Mouse (Mus musculus) hindbrain, embryonic 12.5 days (tissue): ENCODE results near the gene Gpr176. TPM values are rescaled to one million over a fixed set of nuclear protein-coding genes. Genes with fewer than 3 reads are reported as not detected.
"Not testable (repeated sequence)": the region's sequence is repeated elsewhere in the genome, so short reads cannot be mapped to it uniquely, and the experiment has no call there.

Experiments
- ATAC-seq: fragments of 200-750 bp; cut with Nextera tagmentation; 2 replicates; pipeline ENCODE4 v1.8.0; 2017; ENCODE audit warnings: moderate TSS enrichment; ENCODE audit not compliant: low FRiP score
- H3K27ac ChIP-seq: fragments of 300-500 bp; sonication (generic); 2 replicates; pipeline ENCODE4 v1.5.1; 2016; ENCODE audit warnings: mild to moderate bottlenecking
- H3K27me3 ChIP-seq: fragments of 300-500 bp; sonication (generic); 2 replicates; pipeline ENCODE4 v1.6.1; 2016; ENCODE audit warnings: mild to moderate bottlenecking
- H3K36me3 ChIP-seq: fragments of 300-500 bp; sonication (generic); 2 replicates; pipeline ENCODE4 v1.6.1; 2016; ENCODE audit warnings: mild to moderate bottlenecking
- H3K4me1 ChIP-seq: fragments of 300-500 bp; sonication (generic); 2 replicates; pipeline ENCODE4 v1.6.1; 2016
- H3K4me2 ChIP-seq: fragments of 300-500 bp; sonication (generic); replicated peaks from 2 replicates; pipeline ENCODE4 v1.6.1; 2016; ENCODE audit warnings: mild to moderate bottlenecking
- H3K4me3 ChIP-seq: fragments of 300-500 bp; sonication (generic); 2 replicates; pipeline ENCODE4 v1.5.1; 2016; ENCODE audit warnings: mild to moderate bottlenecking
- H3K9ac ChIP-seq: fragments of 300-500 bp; sonication (generic); 2 replicates; pipeline ENCODE4 v1.6.1; 2016; ENCODE audit warnings: mild to moderate bottlenecking, moderate library complexity
- H3K9me3 ChIP-seq: fragments of 300-500 bp; sonication (generic); replicated peaks from 2 replicates; pipeline ENCODE4 v1.6.1; 2016; ENCODE audit warnings: mild to moderate bottlenecking
- WGBS: fragments of 180-500 bp; shearing (Covaris S2); methylation state at CpG from one replicate; pipeline ENCODE4 v1.1.7; 2016; 5-methylcytosine and 5-hydroxymethylcytosine counted together
- polyA plus RNA-seq: library from polyadenylated mRNA; unstranded; fragments of >200 nt; fragmentation: Nextera tagmentation; extraction: Ambion mirVana; gene quantifications from 2 replicates; pipeline ENCODE4 v1.2.1, GENCODE M21; 2016

Gene Gpr176
- polyA plus RNA-seq, 1 experiment from 2014 or later, result 1.2 TPM

- H3K27ac ChIP-seq, result no peak overlapping the region
- no peaks in the 10 kb centered on the region for H3K9me3 ChIP-seq
- no peak overlapping the region for H3K9ac ChIP-seq
- H3K4me3 ChIP-seq, result no peak overlapping the region
- no peak for ATAC-seq
- no peaks in the 10 kb centered on the region for H3K36me3 ChIP-seq
- H3K4me2 ChIP-seq, result no peak overlapping the region
- no peaks in the 10 kb centered on the region for H3K4me1 ChIP-seq
- 66% methylated on average over 8 of the region's 8 CpGs for WGBS
- no peaks in the 10 kb centered on the region; the same call in 1 of the 2 replicates for H3K27me3 ChIP-seq
Observed at GRCm38 (mm10) chr2:118307561-118307960, 65.7 kb downstream of the Gpr176 start.

GRCm38 (mm10) chr2:118306966-118307365 is 66.3 kb downstream of the Gpr176 start:
- WGBS, result 79% methylated on average over 2 of the region's 2 CpGs
- Histone ChIP-seq H3K9me3 (no peaks in the 10 kb centered on the region), H3K4me3 (no peak overlapping the region), H3K27ac (no peak overlapping the region), H3K27me3 (no peaks in the 10 kb centered on the region; the same call in 1 of the 2 replicates), H3K36me3 (no peaks in the 10 kb centered on the region), H3K4me1 (no peaks in the 10 kb centered on the region), H3K4me2 (no peak overlapping the region), H3K9ac (no peak overlapping the region)
- no peak for ATAC-seq

- H3K27me3 ChIP-seq, result no peaks in the 10 kb centered on the region; the same call in 1 of the 2 replicates
- H3K9ac ChIP-seq, result no peak overlapping the region
- no peaks in the 10 kb centered on the region for H3K36me3 ChIP-seq
- no peak overlapping the region for H3K4me3 ChIP-seq
- H3K9me3 ChIP-seq, result no peaks in the 10 kb centered on the region
- H3K4me2 ChIP-seq, result no peak overlapping the region
- H3K27ac ChIP-seq, result no peak overlapping the region
- WGBS, result 42% methylated on average over 3 of the region's 3 CpGs
- no peak for ATAC-seq
- H3K4me1 ChIP-seq, result no peaks in the 10 kb centered on the region
Observed at GRCm38 (mm10) chr2:118306522-118306895, 66.7 kb downstream of the Gpr176 start.

GRCm38 (mm10) chr2:118305827-118306521 is 67.2 kb downstream of the Gpr176 start:
- Histone ChIP-seq H3K27ac (no peak overlapping the region), H3K4me1 (no peaks in the 10 kb centered on the region), H3K9ac (no peak overlapping the region), H3K36me3 (no peaks in the 10 kb centered on the region), H3K4me3 (no peak overlapping the region), H3K9me3 (no peaks in the 10 kb centered on the region), H3K27me3 (no peaks in the 10 kb centered on the region; the same call in 1 of the 2 replicates), H3K4me2 (no peak overlapping the region)
- WGBS, result 79% methylated on average over 7 of the region's 7 CpGs
- no peak for ATAC-seq

DNA sequence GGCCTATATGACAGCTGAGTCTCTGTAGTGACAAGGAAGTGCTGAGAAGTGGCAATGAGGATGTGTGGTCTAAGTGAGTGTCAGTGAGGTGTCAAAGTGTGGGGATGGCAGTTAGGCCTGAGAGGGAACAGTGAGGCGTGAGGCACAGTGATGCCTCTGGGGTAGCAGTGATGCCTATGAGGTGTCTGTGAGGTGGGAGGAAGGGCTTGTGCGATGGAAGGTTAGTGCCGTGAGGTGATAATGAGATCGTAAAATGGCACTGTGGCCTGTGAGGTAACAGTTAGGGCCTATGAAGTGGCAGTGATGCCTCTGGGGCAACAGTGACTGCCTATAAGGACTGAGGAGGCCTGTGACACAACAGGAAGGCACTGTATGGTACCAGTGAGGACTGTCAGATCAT is 69.8 kb downstream of the Gpr176 start:
- Histone ChIP-seq H3K4me2 (no peak overlapping the region), H3K4me3 (no peak overlapping the region), H3K36me3 (no peaks in the 10 kb centered on the region), H3K27ac (no peak overlapping the region), H3K9me3 (no peaks in the 10 kb centered on the region), H3K27me3 (no peaks in the 10 kb centered on the region; the same call in 1 of the 2 replicates), H3K4me1 (no peaks in the 10 kb centered on the region), H3K9ac (no peak overlapping the region)
- 83% methylated on average over 4 of the region's 4 CpGs for WGBS
- ATAC-seq, result no peak

DNA sequence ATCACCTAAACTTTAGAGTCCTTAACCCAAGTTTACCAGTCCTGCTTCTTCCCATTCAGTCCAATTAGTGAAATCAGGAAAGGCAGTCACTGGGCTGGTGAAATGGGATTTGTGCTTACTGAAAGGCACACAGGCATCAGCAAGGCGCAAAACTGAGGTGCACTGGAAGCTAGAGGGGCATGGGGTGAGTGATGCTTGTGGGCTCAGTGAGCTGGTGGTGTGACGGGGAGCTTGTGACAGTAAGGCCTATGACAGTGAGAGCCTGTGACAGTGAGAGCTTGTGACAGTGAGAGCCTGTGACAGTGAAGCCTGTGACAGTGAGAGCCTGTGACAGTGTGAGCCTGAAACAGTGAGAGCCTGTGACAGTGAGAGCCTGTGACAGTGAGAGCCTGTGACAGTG is 71.6 kb downstream of the Gpr176 start:
- ATAC-seq, result no peak
- H3K27ac ChIP-seq, result no peak overlapping the region
- no peak overlapping the region for H3K4me2 ChIP-seq
- no peak overlapping the region for H3K4me3 ChIP-seq
- H3K9me3 ChIP-seq, result no peaks in the 10 kb centered on the region
- H3K36me3 ChIP-seq, result no peaks in the 10 kb centered on the region
- H3K27me3 ChIP-seq, result no peaks in the 10 kb centered on the region; the same call in 1 of the 2 replicates
- H3K9ac ChIP-seq, result no peak overlapping the region
- H3K4me1 ChIP-seq, result no peaks in the 10 kb centered on the region
- WGBS, result 75% methylated on average over 2 of the region's 2 CpGs

DNA sequence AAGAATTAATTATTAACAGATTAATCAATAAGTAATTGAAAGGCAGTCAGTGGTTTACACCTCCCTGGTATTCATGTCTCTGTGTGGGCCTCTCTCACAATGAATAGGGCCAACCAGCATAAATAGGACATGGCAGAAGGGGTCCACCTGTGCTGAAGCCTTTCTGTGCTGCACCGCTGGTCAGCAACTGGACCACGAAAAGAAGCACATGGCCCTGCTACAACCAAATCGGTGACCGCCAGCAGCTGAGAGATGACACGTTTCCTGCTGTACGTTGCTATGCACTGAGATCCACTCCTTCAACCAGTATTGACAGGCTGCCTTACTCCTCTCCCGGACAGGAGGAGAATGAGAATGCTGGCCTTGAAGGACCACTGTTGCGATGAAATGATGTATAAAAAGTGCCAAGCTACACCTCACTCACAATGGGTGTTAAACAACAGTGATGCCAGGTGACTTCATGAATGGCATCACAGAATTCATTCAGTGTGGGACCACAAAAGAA is 72.1 kb downstream of the Gpr176 start:
- Histone ChIP-seq H3K4me2 (no peak overlapping the region), H3K27ac (no peak overlapping the region), H3K9ac (no peak overlapping the region), H3K4me3 (no peak overlapping the region), H3K4me1 (no peaks in the 10 kb centered on the region), H3K36me3 (no peaks in the 10 kb centered on the region), H3K27me3 (no peaks in the 10 kb centered on the region; the same call in 1 of the 2 replicates), H3K9me3 (no peaks in the 10 kb centered on the region)
- ATAC-seq, result no peak
- 64% methylated on average over 8 of the region's 8 CpGs for WGBS

DNA sequence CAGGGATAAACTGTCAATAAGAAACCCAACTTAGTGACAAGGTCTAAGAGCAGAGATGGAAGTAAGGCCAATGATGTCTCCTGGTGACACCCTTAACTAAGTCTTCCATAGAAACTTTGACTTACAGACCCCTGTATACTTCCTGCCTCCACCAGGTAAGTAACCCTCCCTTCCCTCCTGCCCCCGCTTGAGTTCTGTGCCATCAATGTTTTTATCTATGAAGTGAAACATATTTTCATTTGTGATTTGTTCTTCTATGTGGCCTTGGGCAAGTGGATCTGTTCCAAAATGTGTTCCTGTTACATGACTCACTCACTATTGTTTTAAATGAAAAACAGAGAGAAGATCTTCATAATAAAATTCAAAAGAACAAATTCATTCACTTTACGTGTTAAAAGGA is 73.2 kb downstream of the Gpr176 start:
- Histone ChIP-seq H3K27me3 (no peaks in the 10 kb centered on the region), H3K9ac (no peak overlapping the region), H3K4me1 (no peaks in the 10 kb centered on the region), H3K4me2 (no peak overlapping the region), H3K4me3 (no peak overlapping the region), H3K36me3 (no peaks in the 10 kb centered on the region), H3K9me3 (no peaks in the 10 kb centered on the region), H3K27ac (no peak overlapping the region)
- ATAC-seq, result no peak
- WGBS, result 96% methylated on average over 2 of the region's 2 CpGs

DNA sequence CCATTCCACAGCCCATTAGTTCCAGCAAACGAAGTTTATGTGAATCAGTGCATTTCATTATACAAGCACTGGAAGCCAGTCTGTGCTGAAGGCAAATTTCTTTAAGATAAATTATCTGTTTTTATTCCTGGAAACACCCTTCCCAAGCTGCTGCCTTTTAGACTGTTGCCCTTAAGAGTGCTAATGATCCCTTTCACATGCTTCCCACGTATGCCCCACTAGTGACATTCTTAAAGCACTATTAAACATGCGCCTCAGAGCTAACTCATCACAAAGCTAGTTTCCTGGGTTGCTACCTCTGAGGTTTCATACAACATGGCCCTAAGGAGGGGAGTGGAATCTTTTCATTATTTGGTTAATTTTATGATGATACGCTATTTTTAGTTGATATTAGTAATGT is 74.6 kb downstream of the Gpr176 start:
- no peak for ATAC-seq
- H3K4me2 ChIP-seq, result no peak overlapping the region
- H3K9ac ChIP-seq, result no peak overlapping the region
- no peaks in the 10 kb centered on the region for H3K27me3 ChIP-seq
- no peak overlapping the region for H3K27ac ChIP-seq
- H3K4me3 ChIP-seq, result no peak overlapping the region
- no peaks in the 10 kb centered on the region for H3K4me1 ChIP-seq
- H3K36me3 ChIP-seq, result no peaks in the 10 kb centered on the region
- no peaks in the 10 kb centered on the region for H3K9me3 ChIP-seq
- WGBS, result 64% methylated on average over 4 of the region's 4 CpGs

DNA sequence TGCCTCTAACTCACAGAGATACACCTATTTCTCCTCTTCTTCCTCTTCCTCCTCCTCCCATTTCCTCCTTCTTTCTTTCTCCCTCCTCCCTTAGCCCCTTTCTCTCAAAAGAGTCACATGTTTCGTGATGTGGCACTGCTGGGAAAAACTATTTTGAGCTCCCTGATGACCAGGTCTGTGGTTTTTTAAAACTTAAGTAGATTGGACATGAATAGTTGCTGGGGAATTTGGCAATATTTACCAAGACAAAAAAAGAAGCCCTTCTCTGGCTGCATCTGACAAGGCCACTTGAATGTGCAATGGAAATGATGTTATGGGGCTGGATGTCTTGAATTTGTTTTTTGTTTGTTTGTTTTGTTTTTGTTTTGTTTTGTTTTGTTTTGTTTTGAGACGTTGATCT is 75.3 kb downstream of the Gpr176 start:
- WGBS, result 86% methylated on average over 2 of the region's 2 CpGs
- Histone ChIP-seq H3K36me3 (no peaks in the 10 kb centered on the region), H3K27me3 (no peaks in the 10 kb centered on the region), H3K9ac (no peak overlapping the region), H3K4me3 (no peak overlapping the region), H3K4me2 (no peak overlapping the region), H3K4me1 (no peaks in the 10 kb centered on the region), H3K27ac (no peak overlapping the region), H3K9me3 (no peaks in the 10 kb centered on the region)
- no peak for ATAC-seq

DNA sequence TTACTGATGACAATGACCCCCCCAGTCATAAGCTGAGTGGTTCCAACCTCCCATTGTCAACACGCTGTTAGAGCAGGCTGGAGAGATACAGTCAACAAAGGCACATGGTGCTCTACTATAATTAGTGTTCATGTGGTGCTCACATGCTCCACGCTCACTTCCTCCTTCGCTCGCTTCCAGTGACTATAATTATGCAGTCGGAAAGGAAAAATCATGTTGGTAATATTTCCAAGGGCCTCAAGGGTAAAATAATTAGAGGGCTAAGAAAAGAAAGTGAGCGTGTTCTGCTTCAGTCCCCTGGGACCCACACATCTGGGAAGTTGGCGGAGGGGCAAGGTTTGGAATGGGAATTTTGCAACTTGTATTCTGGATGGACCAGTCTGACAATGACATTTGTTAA is 77.7 kb downstream of the Gpr176 start:
- Histone ChIP-seq H3K9me3 (no peaks in the 10 kb centered on the region), H3K27ac (no peak overlapping the region), H3K4me1 (no peaks in the 10 kb centered on the region), H3K9ac (no peak overlapping the region), H3K36me3 (no peaks in the 10 kb centered on the region), H3K27me3 (no peaks in the 10 kb centered on the region), H3K4me3 (no peak overlapping the region), H3K4me2 (no peak overlapping the region)
- 82% methylated on average over 7 of the region's 7 CpGs for WGBS
- no peak for ATAC-seq

GRCm38 (mm10) chr2:118293583-118293982 is 79.6 kb downstream of the Gpr176 start:
- H3K9me3 ChIP-seq, result no peaks in the 10 kb centered on the region
- H3K27ac ChIP-seq, result no peak overlapping the region
- WGBS, result 74% methylated on average over 5 of the region's 5 CpGs
- no peak overlapping the region for H3K9ac ChIP-seq
- no peak for ATAC-seq
- no peaks in the 10 kb centered on the region for H3K36me3 ChIP-seq
- H3K4me1 ChIP-seq, result no peaks in the 10 kb centered on the region
- H3K4me3 ChIP-seq, result no peak overlapping the region
- H3K27me3 ChIP-seq, result no peaks in the 10 kb centered on the region
- H3K4me2 ChIP-seq, result no peak overlapping the region

DNA sequence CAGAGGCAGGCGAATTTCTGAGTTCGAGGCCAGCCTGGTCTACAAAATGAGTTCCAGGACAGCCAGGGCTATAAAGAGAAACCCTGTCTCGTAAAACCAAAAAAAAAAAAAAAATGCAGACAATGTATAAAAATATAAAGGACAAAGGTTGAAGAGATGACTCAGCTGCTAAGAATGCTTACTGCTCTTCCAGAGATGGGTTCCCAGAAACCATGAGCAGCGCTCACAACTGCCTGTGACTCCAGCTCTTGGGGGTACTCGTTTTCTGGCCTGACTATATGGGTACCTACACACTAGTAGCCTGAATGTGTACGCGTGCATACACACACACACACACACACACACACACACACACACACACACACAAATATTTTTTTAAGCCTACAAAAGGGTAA is 84.2 kb downstream of the Gpr176 start:
- H3K27ac ChIP-seq, H3K9me3 ChIP-seq, H3K4me2 ChIP-seq, H3K27me3 ChIP-seq, H3K9ac ChIP-seq, H3K4me3 ChIP-seq, H3K36me3 ChIP-seq, ATAC-seq, H3K4me1 ChIP-seq: not testable (repeated sequence)
- 90% methylated on average over 7 of the region's 7 CpGs for WGBS
